Mouse (Mus musculus) hematopoietic multipotent progenitor cell, adult 10-12 weeks (in vitro differentiated cells): Measurements from ENCODE around the gene Fam213a. TPM values are rescaled to one million over a fixed set of nuclear protein-coding genes. Genes with fewer than 3 reads are reported as not detected.

Source experiments
- polyA plus RNA-seq: library from polyadenylated mRNA; stranded (reverse); fragments of >175 nt; gene quantifications from 2 replicates; pipeline ENCODE4 v1.2.3, GENCODE M21; 2012; ENCODE audit warnings: low replicate concordance

Fam213a gene
- 7.8 and 24.0 TPM in 2 replicates for polyA plus RNA-seq

DNA sequence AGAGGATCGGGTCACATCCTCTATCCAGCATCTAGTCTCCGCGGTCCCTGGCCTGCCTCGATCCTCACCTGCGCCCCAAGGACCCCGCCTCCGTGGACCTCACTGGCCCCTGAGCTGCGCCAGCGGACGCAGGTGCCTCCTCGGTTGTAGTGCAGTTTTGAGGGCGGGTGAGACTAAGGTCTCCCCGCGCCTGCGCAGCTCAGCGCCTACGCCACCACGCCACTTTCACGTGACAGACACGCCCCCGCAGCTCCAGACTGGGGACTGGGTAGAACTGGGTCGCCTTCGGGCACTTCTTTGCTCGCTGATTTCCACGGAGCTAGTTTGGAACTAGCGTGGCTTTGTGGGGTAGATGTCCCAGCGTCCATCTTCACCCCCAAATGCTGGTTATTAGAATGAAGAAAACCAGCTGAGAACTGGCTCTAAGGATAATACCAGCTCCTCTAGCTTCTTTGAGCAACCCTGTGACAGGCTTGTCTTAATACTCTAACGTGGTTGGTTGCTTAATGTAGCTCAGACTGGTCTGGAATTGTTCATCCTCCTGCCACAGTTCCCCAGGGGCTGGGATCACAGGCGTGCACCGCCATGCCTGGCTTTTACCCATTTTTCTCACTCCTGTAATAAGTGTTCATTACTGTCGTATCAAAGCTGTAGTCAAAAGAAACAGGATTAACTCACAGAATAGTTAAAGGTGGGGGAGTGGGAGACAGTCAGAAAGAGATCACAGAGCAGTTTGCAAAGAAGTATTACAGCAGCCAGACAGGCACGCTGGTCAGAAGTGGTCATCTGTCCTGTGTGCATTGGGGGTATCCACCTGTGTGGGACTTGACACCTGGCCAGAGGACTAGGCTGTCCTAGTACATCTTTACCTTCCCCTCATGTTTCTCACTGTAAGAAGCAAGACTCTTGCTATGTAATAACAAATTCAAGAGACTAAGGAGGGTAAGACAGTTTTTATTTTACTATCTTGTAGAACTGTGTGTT, at the start of gene Fam213a:
Gene Fam213a, minus strand, starts transcription at position 159 of the 984 bp plus-strand sequence.

DNA sequence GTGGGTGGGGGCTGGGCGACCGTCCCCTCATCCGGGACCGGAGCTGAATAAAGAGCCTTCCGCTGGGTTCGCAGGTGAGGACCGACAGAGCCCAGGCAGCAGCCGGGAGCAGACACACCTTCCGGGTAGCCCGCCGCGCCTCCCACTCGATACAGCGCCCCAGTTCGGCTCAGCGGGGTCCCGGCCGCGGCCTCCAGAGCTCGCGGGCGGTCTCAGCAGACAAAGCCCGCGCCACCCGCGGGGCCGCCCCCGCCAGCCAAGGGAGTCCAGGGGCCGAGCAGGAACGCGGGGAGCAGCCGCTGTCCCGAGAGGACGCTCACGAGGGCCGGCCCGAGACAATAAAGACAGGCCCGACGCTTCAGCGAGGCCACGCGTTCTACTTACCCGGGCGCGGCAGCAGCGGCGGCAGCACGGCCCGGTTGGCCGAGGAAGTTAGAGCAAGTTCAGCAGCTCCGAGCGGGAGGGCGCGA, 47.2 kb downstream of the Fam213a start, which contains the start of gene Tspan14:
Gene Tspan14, minus strand, starts transcription at position 416 of the 470 bp plus-strand sequence.

Other genes starting within 250 kb of the Fam213a start
- gene Sh2d4b, start 120.5 kb downstream of the Fam213a start, polyA plus RNA-seq = 0.16 and 0.94 TPM in 2 replicates
- gene Tspan14, start 47.0 kb downstream of the Fam213a start, polyA plus RNA-seq = 9.4 and 23.3 TPM in 2 replicates
- gene Dydc2, start 55.4 kb upstream of the Fam213a start, polyA plus RNA-seq = not detected in 2 replicates
- gene Dydc1, start 59.1 kb upstream of the Fam213a start, polyA plus RNA-seq = not detected in 2 replicates
- not detected in 2 replicates for gene Mat1a, start 91.2 kb upstream of the Fam213a start, polyA plus RNA-seq
- not detected in 2 replicates for gene Sftpa1, start 118.0 kb upstream of the Fam213a start, polyA plus RNA-seq
- gene Mbl1, start 137.7 kb upstream of the Fam213a start, polyA plus RNA-seq = not detected in 2 replicates
- gene Sftpd, start 171.4 kb upstream of the Fam213a start, polyA plus RNA-seq = not detected in 2 replicates